Mouse (Mus musculus) testis, adult 2 months (tissue): ENCODE data around the gene Rpp25l.

Experiments used
- CTCF ChIP-seq: fragments of 200-500 bp; IDR thresholded peaks from 2 replicates; pipeline ENCODE4 v1.5.1; 2012; ENCODE audit warnings: low read depth, mild to moderate bottlenecking, inconsistent platforms, low read length, moderate library complexity; ENCODE audit not compliant: control insufficient read depth, insufficient read depth, insufficient replicate concordance
- POLR2A ChIP-seq: fragments of 200-500 bp; IDR thresholded peaks from 2 replicates; pipeline ENCODE4 v1.6.1; 2012; ENCODE audit warnings: low read depth, mild to moderate bottlenecking, inconsistent platforms, low read length, moderate library complexity; ENCODE audit not compliant: control insufficient read depth

DNA sequence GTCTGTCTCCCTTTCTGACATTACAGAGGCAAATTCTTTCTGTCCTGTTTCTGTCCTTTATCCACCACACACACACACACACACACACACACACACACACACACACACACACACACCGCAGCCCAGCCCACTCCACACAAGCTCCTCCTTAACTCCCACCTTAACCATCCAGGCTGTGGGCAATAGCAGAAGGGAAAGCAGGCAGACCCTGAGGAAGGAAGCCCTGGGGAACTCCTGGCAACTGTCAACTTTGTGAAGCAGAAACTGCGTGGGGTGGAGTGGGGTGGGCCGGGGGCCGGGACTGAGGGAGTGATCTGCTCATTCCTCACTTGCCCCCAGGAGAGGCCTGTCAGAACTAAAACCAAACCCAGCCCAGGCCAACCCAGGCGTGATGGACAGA is 41.8 kb downstream of the Rpp25l start:
- TF ChIP-seq POLR2A: no peak
- TF ChIP-seq CTCF: no peak
